ENCODE assay signal across 13 mouse cellular contexts in the genomic region with DNA sequence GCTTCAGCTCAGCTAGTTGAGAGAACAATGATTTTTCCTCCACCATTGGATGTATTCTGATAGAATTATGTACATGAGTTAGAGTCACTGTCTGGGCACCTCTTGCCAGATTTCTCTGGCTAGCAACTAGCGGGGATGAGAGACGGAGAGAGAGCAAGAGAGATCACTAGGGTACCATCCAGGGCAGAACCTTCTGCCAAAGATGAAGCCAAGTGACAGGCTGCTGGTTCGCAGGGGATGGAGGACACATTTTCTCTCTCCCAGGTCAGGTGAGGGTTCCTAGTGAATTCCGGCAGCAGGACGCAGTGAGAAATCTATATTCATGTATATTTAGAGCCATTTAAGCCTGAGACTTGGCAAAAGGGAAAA.
DNase-seq lines count a peak whose midpoint lies in the region; ATAC-seq and TF ChIP-seq lines count a peak whose summit lies in the region.
"Had no signal": no experiment of that assay in that cellular context is flagged by ENCODE, and none has a peak within 500 bp of the region (broad histone marks: within the 10 kb centered on the region; RNA-seq: fewer than 3 reads in every experiment).

No protein-coding gene starts in this region.

- DNase-seq in cerebellum, postnatal 25 days, result peak; percentile 37 to 49
- no peak for DNase-seq in cerebellum, adult 11-12 months
- no peak for DNase-seq in limb, embryonic 14.5 days (ENCODE audit: low spot score)
- DNase-seq in thymus, adult 18-20 months, result no peak
- no peak for DNase-seq in Muller cell, postnatal 12 days (ENCODE audit: inconsistent ontology term)
- no peak for DNase-seq in spleen, adult 18-20 months

- no peak overlapping the region for H3K4me3 ChIP-seq in forebrain, embryonic 12.5 days (replicated peaks)
- H3K4me3 ChIP-seq in hindbrain, embryonic 12.5 days, result no peak overlapping the region
- H3K4me3 ChIP-seq in limb, embryonic 14.5 days (replicated peaks; ENCODE audit: low read length), result peak overlapping the region; percentile 2; the same call in 1 of the 2 replicates
- H3K4me3 ChIP-seq: left cerebral cortex, adult 2 months; lung, embryonic 15.5 days; megakaryocyte, embryonic 14.5 days had no signal

- H3K27me3 ChIP-seq in forebrain, embryonic 12.5 days, result peaks cover 38% of the 10 kb centered on the region
- peaks cover 18% of the 10 kb centered on the region for H3K27me3 ChIP-seq in hindbrain, embryonic 12.5 days
- peaks cover 4% of the 10 kb centered on the region; the same call in 1 of the 2 replicates for H3K27me3 ChIP-seq in limb, embryonic 14.5 days (ENCODE audit: control insufficient read depth, insufficient read depth, low read length)

- no peaks in the 10 kb centered on the region for H3K9me3 ChIP-seq in forebrain, embryonic 12.5 days
- H3K9me3 ChIP-seq in hindbrain, embryonic 12.5 days (replicated peaks), result no peaks in the 10 kb centered on the region
- no peaks in the 10 kb centered on the region for H3K9me3 ChIP-seq in limb, embryonic 14.5 days (ENCODE audit: control insufficient read depth, low read length)
- H3K9me3 ChIP-seq: lung, embryonic 15.5 days had no signal

- TF ChIP-seq POLR2A in limb, embryonic 14.5 days (IDR thresholded peaks at IDR 0.05; ENCODE audit: borderline replicate concordance, extremely low read depth, insufficient read depth, insufficient read length), result no peak

- H3K9ac ChIP-seq in forebrain, embryonic 12.5 days, result no peak overlapping the region
- no peak overlapping the region; the same call in 1 of the 2 replicates for H3K9ac ChIP-seq in hindbrain, embryonic 12.5 days
- 0 out of 2 replicates have a peak overlapping the region, but pooled peaks have one; percentile 1 for H3K9ac ChIP-seq in limb, embryonic 14.5 days (ENCODE audit: low read depth, low read length, severe bottlenecking)
- H3K9ac ChIP-seq: lung, embryonic 15.5 days had no signal

- no peaks in the 10 kb centered on the region for H3K36me3 ChIP-seq in forebrain, embryonic 12.5 days (replicated peaks)
- no peaks in the 10 kb centered on the region for H3K36me3 ChIP-seq in hindbrain, embryonic 12.5 days
- H3K36me3 ChIP-seq in limb, embryonic 14.5 days (ENCODE audit: control insufficient read depth, insufficient read depth, low read length), result no peaks in the 10 kb centered on the region
- H3K36me3 ChIP-seq: lung, embryonic 15.5 days had no signal

- peak overlapping the region; percentile 82 for H3K27ac ChIP-seq in forebrain, embryonic 12.5 days
- H3K27ac ChIP-seq in hindbrain, embryonic 12.5 days, result peak overlapping the region; percentile 82
- H3K27ac ChIP-seq in limb, embryonic 14.5 days (replicated peaks; ENCODE audit: low read depth, low read length), result no peak overlapping the region
- H3K27ac ChIP-seq: left cerebral cortex, adult 2 months; lung, embryonic 15.5 days had no signal

- H3K4me1 ChIP-seq in forebrain, embryonic 12.5 days, result peaks cover 51% of the 10 kb centered on the region
- H3K4me1 ChIP-seq in hindbrain, embryonic 12.5 days, result peaks cover 46% of the 10 kb centered on the region
- peaks cover 33% of the 10 kb centered on the region for H3K4me1 ChIP-seq in limb, embryonic 14.5 days (ENCODE audit: control insufficient read depth, insufficient read depth, low read length)

- 60% methylated on average over 5 of the region's 5 CpGs for whole genome bisulfite sequencing in forebrain, embryonic 12.5 days
- WGBS in hindbrain, embryonic 12.5 days, result 69% methylated on average over 5 of the region's 5 CpGs
- 38% methylated on average over 5 of the region's 5 CpGs for WGBS in limb, embryonic 14.5 days

- peak overlapping the region; percentile 40; the same call in 1 of the 2 replicates for H3K4me2 ChIP-seq in forebrain, embryonic 12.5 days
- H3K4me2 ChIP-seq in hindbrain, embryonic 12.5 days (replicated peaks), result no peak overlapping the region; the same call in 1 of the 2 replicates
- peak overlapping the region; percentile 44 for H3K4me2 ChIP-seq in limb, embryonic 14.5 days (replicated peaks; ENCODE audit: low read depth, low read length, severe bottlenecking)
- H3K4me2 ChIP-seq: liver, embryonic 11.5 days; lung, embryonic 15.5 days had no signal

- no peak; the same call in 1 of the 2 replicates for ATAC-seq in forebrain, embryonic 12.5 days (ENCODE audit: low FRiP score)
- no peak for ATAC-seq in hindbrain, embryonic 12.5 days (ENCODE audit: low FRiP score)
- ATAC-seq in limb, embryonic 14.5 days (ENCODE audit: low FRiP score, low read depth), result no peak
- ATAC-seq: intestine, postnatal 0 days had no signal

Comparison
In these comparisons a context has a peak if more than half of its experiments do, and no peak if none do; other contexts are left out.
1. DNase-seq: peak in cerebellum, postnatal 25 days (2 of 2); none in cerebellum, adult 11-12 months (single experiment), limb, embryonic 14.5 days (single experiment), thymus, adult 18-20 months (0 of 2), Muller cell, postnatal 12 days (single experiment) and spleen, adult 18-20 months (0 of 2).